Mouse (Mus musculus) forebrain, embryonic 16.5 days (tissue): Measurements from ENCODE around the gene Tmem169. TPM values are rescaled to one million over a fixed set of nuclear protein-coding genes. Genes with fewer than 3 reads are reported as not detected.
"Not testable (repeated sequence)": the region's sequence is repeated elsewhere in the genome, so short reads cannot be mapped to it uniquely, and the experiment has no call there.

Experiments
- ATAC-seq: fragments of 200-750 bp; cut with Nextera tagmentation; 2 replicates; pipeline ENCODE4 v1.8.0; 2017; ENCODE audit warnings: mild to moderate bottlenecking, moderate library complexity
- H3K27ac ChIP-seq: fragments of 300-500 bp; sonication (generic); 2 replicates; pipeline ENCODE4 v1.5.1; 2014; ENCODE audit warnings: low read length, control low read depth
- H3K27me3 ChIP-seq: fragments of 300-500 bp; sonication (generic); replicated peaks from 2 replicates; pipeline ENCODE4 v1.6.1; 2014; ENCODE audit warnings: low read length; ENCODE audit not compliant: control insufficient read depth, insufficient read depth
- H3K36me3 ChIP-seq: fragments of 300-500 bp; sonication (generic); 2 replicates; pipeline ENCODE4 v1.6.1; 2014; ENCODE audit not compliant: control insufficient read depth, insufficient read depth
- H3K4me1 ChIP-seq: fragments of 300-500 bp; sonication (generic); replicated peaks from 2 replicates; pipeline ENCODE4 v1.6.1; 2014; ENCODE audit warnings: low read length; ENCODE audit not compliant: control insufficient read depth, insufficient read depth
- H3K4me2 ChIP-seq: fragments of 300-500 bp; sonication (generic); 2 replicates; pipeline ENCODE4 v1.6.1; 2014; ENCODE audit warnings: mild to moderate bottlenecking, low read length, control low read depth
- H3K4me3 ChIP-seq: fragments of 300-500 bp; sonication (generic); replicated peaks from 2 replicates; pipeline ENCODE4 v1.5.1; 2014; ENCODE audit warnings: mild to moderate bottlenecking, low read length, control low read depth
- H3K9ac ChIP-seq: fragments of 300-500 bp; sonication (generic); replicated peaks from 2 replicates; pipeline ENCODE4 v1.6.1; 2014; ENCODE audit warnings: low read depth, low read length, control low read depth
- H3K9me3 ChIP-seq: fragments of 300-500 bp; sonication (generic); 2 replicates; pipeline ENCODE4 v1.6.1; 2016; ENCODE audit warnings: low read length; ENCODE audit not compliant: control insufficient read depth
- WGBS: fragments of 180-500 bp; shearing (Covaris S2); extraction: QIAGEN DNeasy Blood & Tissue Kit; methylation state at CpG from one replicate; pipeline ENCODE4 v1.1.7; 2014; 5-methylcytosine and 5-hydroxymethylcytosine counted together
- polyA plus RNA-seq: library from polyadenylated mRNA; unstranded; fragments of >200 nt; fragmentation: Nextera tagmentation; extraction: Ambion mirVana; gene quantifications from 2 replicates; pipeline ENCODE4 v1.2.1, GENCODE M21; 2015

Tmem169 gene
- polyA plus RNA-seq, 1 experiment from 2014 or later: 39.8 TPM

GRCm38 (mm10) chr1:72248226-72248737 lies 35.9 kb upstream of the Tmem169 start:
- H3K4me1 ChIP-seq, H3K27ac ChIP-seq, ATAC-seq, H3K27me3 ChIP-seq, H3K4me3 ChIP-seq, H3K9ac ChIP-seq, H3K4me2 ChIP-seq, H3K36me3 ChIP-seq, H3K9me3 ChIP-seq: not testable (repeated sequence)
- 40% methylated on average over 9 of the region's 9 CpGs for WGBS

GRCm38 (mm10) chr1:72251806-72252205 lies 32.4 kb upstream of the Tmem169 start:
- ATAC-seq: no peak
- Histone ChIP-seq H3K36me3 (no peaks in the 10 kb centered on the region), H3K4me1 (peaks cover 18% of the 10 kb centered on the region), H3K4me3 (no peak overlapping the region), H3K4me2 (no peak overlapping the region), H3K9me3 (no peaks in the 10 kb centered on the region), H3K27me3 (no peaks in the 10 kb centered on the region), H3K27ac (no peak overlapping the region), H3K9ac (no peak overlapping the region)
- 75% methylated on average over 1 of the region's 1 CpGs for WGBS

GRCm38 (mm10) chr1:72253881-72254491 lies 30.2 kb upstream of the Tmem169 start:
- Histone ChIP-seq H3K9me3 (no peaks in the 10 kb centered on the region), H3K4me2 (peak overlapping the region; percentile 80), H3K9ac (peak overlapping the region; percentile 68; the same call in 1 of the 2 replicates), H3K4me3 (peak overlapping the region; percentile 51), H3K27me3 (no peaks in the 10 kb centered on the region), H3K4me1 (peaks cover 18% of the 10 kb centered on the region), H3K27ac (peak overlapping the region; percentile 90), H3K36me3 (no peaks in the 10 kb centered on the region)
- ATAC-seq: peak; percentile 24; the same call in 1 of the 2 replicates
- 35% methylated on average over 11 of the region's 11 CpGs for WGBS

GRCm38 (mm10) chr1:72254545-72255061 lies 29.6 kb upstream of the Tmem169 start:
- ATAC-seq: peak; percentile 91
- H3K4me1 ChIP-seq: peaks cover 18% of the 10 kb centered on the region
- under 1% methylated on average over 35 of the region's 35 CpGs for WGBS

DNA sequence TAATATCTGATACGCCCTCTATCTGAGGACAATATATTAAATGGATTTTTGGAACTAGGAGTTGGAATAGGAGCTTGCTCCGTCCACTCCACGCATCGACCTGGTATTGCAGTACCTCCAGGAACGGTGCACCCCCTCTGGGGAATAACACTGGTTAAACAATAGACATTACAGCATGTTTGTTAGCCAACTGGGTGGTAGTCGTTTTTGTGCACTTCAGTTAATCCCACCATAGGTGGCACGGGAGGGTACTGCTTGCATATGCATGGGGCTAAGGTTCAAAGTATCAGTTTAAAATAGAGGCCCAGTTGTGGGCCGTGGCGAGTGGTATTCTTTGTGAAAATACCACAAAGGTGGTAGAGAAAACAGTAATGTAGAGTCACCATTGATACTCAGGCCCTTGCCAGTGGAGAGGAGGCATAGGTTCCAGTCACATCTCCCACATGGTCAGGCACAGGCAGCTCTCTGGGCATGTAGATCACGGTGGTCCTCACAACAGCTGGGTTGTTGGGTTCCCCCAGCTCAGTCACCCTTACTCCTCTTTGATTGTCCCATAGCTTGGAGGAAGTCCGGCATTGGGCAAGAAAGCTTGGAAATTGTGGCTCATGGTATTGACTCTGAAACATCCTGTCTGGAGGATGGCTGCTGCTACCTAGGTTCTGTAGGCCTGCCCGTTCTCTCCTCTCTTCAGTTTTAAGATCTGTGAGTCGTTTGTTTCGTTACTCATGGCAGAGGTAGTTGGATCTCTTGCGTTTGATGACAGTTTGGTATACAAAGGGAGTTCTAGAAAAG lies 28.9 kb upstream of the Tmem169 start:
- peaks cover 18% of the 10 kb centered on the region for H3K4me1 ChIP-seq
- ATAC-seq: peak; percentile 79
- WGBS: 3% methylated on average over 15 of the region's 15 CpGs
- no peaks in the 10 kb centered on the region for H3K36me3 ChIP-seq
- no peaks in the 10 kb centered on the region for H3K9me3 ChIP-seq
- no peaks in the 10 kb centered on the region for H3K27me3 ChIP-seq
- H3K4me3 ChIP-seq: peak overlapping the region; percentile 51
- peak overlapping the region; percentile 68 for H3K9ac ChIP-seq
- H3K4me2 ChIP-seq: peak overlapping the region; percentile 80
- H3K27ac ChIP-seq: peak overlapping the region; percentile 90

More at GRCm38 (mm10) chr1:72254545-72255061, 29.6 kb upstream of the Tmem169 start:
- H3K9me3 ChIP-seq: no peaks in the 10 kb centered on the region
- H3K27ac ChIP-seq: peak overlapping the region; percentile 90
- H3K4me3 ChIP-seq: peak overlapping the region; percentile 51
- peak overlapping the region; percentile 68 for H3K9ac ChIP-seq
- H3K27me3 ChIP-seq: no peaks in the 10 kb centered on the region
- peak overlapping the region; percentile 80 for H3K4me2 ChIP-seq
- H3K36me3 ChIP-seq: no peaks in the 10 kb centered on the region

GRCm38 (mm10) chr1:72255854-72256175 lies 28.4 kb upstream of the Tmem169 start:
- Histone ChIP-seq H3K9ac (peak overlapping the region; percentile 68), H3K27ac (peak overlapping the region; percentile 90), H3K9me3 (no peaks in the 10 kb centered on the region), H3K4me2 (peak overlapping the region; percentile 80), H3K27me3 (no peaks in the 10 kb centered on the region), H3K36me3 (no peaks in the 10 kb centered on the region), H3K4me3 (peak overlapping the region; percentile 51), H3K4me1 (peaks cover 18% of the 10 kb centered on the region)
- 14% methylated on average over 11 of the region's 11 CpGs for WGBS
- no peak for ATAC-seq

DNA sequence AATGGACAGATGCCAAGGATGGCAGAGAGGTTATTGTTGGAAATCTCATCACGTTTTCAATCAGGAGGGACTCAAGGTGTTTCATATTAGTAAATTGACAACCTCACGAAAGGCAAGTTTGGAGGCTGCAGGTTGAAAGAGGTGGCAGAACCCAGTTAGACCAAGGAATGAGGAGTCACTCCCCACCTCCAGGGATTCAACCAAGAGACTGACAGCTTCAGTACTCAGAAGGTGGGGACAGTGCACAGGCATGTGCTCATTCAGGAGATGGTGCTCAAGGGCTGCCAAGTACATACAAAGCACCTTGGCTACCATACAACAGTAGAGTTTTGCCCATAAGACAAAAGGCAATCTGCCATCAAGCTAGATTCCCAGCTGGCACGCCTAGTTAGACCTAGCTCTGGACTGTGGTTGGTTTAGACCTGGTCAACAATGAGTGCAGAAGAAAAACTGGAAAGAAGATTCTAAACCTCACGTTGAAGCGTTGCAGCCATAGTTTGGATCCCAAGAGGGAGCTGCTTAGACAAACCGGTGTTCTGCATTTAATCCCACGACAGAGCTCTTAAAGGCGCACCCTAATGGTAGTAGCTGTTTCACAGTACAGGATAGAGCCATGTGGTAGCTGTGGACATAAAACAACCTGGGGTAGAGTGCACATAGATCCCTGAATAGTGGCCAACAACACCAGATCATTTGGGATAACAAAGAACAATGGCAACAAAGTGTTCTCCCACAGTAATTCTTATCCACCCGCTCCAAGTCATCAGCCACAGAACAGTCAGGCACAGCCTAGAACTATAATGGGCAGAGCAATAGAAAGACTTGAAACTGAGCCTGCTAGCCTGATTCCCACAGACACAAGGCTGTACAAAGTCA lies 27.6 kb upstream of the Tmem169 start:
- H3K27ac ChIP-seq: no peak overlapping the region

DNA sequence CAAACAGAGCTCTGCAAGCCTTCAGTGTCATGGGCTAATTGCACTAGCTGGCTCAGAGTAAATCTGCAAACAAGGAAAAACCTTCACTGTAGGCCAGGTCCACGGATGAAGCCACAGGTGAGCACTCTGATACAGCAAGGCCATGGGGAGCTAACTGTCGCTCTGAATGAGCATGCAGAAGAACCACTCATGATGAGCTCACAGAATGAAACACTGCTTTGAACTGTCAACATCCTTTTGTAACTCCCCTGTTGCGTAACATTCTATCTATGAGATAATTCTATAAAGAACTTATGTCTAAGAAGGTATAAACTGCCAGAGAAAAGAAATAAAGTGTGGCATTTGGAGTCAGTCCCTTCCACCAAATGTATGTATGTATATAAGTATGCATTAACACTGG lies 21.1 kb upstream of the Tmem169 start:
- Histone ChIP-seq H3K27ac (no peak overlapping the region), H3K9ac (no peak overlapping the region), H3K4me2 (no peak overlapping the region), H3K36me3 (no peaks in the 10 kb centered on the region; the same call in 1 of the 2 replicates), H3K4me3 (no peak overlapping the region), H3K27me3 (no peaks in the 10 kb centered on the region), H3K4me1 (no peaks in the 10 kb centered on the region), H3K9me3 (no peaks in the 10 kb centered on the region)
- WGBS: 93% methylated on average over 3 of the region's 3 CpGs
- ATAC-seq: no peak

More for the DNA sequence above, 27.6 kb upstream of the Tmem169 start:
- peaks cover 18% of the 10 kb centered on the region for H3K4me1 ChIP-seq
- WGBS: 74% methylated on average over 9 of the region's 9 CpGs
- ATAC-seq: no peak
- peak overlapping the region; percentile 51 for H3K4me3 ChIP-seq
- H3K36me3 ChIP-seq: no peaks in the 10 kb centered on the region
- no peaks in the 10 kb centered on the region for H3K27me3 ChIP-seq
- no peak overlapping the region for H3K9ac ChIP-seq
- H3K9me3 ChIP-seq: no peaks in the 10 kb centered on the region
- peak overlapping the region; percentile 80 for H3K4me2 ChIP-seq
